Mouse (Mus musculus): Measurements from ENCODE around the gene Sp9.

DNA sequence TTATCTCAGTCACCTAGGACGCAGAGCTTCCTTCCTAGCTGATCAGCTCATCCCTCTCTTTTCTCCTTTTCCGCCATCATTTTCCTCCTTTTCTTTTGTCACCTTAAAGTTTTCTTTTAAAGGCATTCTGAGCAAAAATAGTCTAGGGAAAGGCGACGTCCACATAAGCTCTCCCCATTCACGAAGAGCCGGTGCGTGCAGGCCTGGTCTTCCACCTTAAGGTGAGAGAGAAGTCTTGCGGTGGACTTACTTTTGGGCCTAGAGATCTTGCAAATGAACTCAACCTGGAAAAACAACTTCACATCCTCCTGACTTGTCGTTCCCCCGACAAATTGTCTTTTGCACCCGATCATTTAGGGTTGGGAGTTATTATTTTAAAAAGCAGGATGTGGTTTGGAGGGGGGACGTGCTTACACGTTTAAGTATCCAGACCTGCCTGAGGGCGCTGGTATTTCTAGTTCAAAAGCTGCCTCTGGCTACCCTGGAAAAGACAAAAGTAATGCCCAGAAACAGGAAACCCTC, 1.6 kb upstream of the Sp9 start:
- TF ChIP-seq CTCF (IDR thresholded peaks at IDR 0.05): no peak
- no peak for TF ChIP-seq EP300 (IDR thresholded peaks at IDR 0.05)

All from lung, postnatal 0 days (tissue).